Mouse (Mus musculus): ENCODE measurements around the gene Haspin. TPM values are rescaled to one million over a fixed set of nuclear protein-coding genes. Genes with fewer than 3 reads are reported as not detected.

Gene Haspin
- total and polyA plus RNA-seq, 3 experiments: 26.9 to 28.3 TPM; not detected in 1

DNA sequence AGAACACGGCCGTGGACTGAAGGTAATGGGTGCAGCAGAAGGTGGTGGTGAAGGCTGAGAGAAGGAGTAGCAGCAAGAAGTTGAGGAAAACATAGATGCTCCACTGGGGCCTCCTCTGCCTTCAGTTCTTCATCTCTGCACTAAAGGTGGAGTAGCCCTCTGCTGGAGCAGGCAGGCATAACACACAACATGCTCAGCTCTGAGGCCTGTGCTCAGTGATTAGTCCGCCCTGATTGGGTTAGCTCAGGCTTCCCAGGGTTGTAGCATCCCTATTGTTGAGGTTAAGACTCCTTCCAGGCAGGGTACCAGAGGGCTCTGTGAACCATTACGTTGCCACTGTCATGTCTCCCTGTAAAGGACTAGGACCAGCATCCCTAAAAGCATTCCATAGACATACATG, 31.1 kb upstream of the Haspin start (continued):
- TF ChIP-seq ELF1 (IDR thresholded peaks at IDR 0.05; ENCODE audit: low read depth, low read length): 0 out of 2 replicates have a peak, but pooled peaks have one; percentile 15

DNA sequence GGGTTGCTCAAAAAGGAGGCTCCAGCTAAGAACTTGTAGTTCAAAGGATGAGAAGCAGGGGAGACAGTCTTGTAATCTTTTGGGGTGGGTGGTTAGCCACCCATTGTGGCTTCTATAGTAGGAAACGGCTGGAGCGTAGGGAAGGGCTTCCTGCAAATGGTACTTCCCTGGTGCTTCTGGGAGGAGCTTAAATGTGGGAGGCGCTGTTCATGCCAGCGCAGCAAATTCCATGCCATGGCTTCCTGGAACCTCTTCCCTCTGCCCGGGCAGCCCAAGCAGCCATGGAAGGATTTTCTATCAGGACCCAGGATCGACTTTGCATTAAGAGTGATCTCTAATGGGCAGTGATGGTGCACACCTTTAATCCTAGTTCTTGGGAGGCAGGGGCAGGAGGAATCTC, 30.5 kb upstream of the Haspin start:
- H3K9ac ChIP-seq (ENCODE audit: control insufficient read depth, low read depth, low read length, poor library complexity, severe bottlenecking): no peak overlapping the region
- peaks cover 0 to 4% of the 10 kb centered on the region in 2 experiments; a peak in 1 of 4 replicates for H3K36me3 ChIP-seq (ENCODE audit: control insufficient read depth in 1 of 2, insufficient read depth in 2 of 2, low read length in 2 of 2)
- TF ChIP-seq MAZ (IDR thresholded peaks at IDR 0.05; ENCODE audit: low read depth, low read length): no peak
- TF ChIP-seq EP300 (IDR thresholded peaks at IDR 0.05; ENCODE audit: low read depth in 1 of 2, low read length in 2 of 2): no peak
- no peak for TF ChIP-seq KAT2A (conservative IDR thresholded peaks at IDR 0.05; ENCODE audit: low read depth, low read length)
- no peak for TF ChIP-seq SIN3A (IDR thresholded peaks at IDR 0.05; ENCODE audit: low read length)
- TF ChIP-seq USF1 (IDR thresholded peaks at IDR 0.05; ENCODE audit: low read depth, low read length): no peak
- no peak for TF ChIP-seq TCF12 (IDR thresholded peaks at IDR 0.05; ENCODE audit: low read depth, low read length)
- no peak for TF ChIP-seq ZC3H11A (IDR thresholded peaks at IDR 0.05; ENCODE audit: low read depth, low read length)
- no peak for TF ChIP-seq NELFE (IDR thresholded peaks at IDR 0.05; ENCODE audit: low read depth, low read length)
- no peak for TF ChIP-seq ZMIZ1 (IDR thresholded peaks at IDR 0.05; ENCODE audit: low read depth, low read length)
- no peak for TF ChIP-seq CHD2 (IDR thresholded peaks at IDR 0.05; ENCODE audit: low read length)
- TF ChIP-seq TBP (IDR thresholded peaks at IDR 0.05; ENCODE audit: low read depth, low read length): no peak
- TF ChIP-seq MXI1 (IDR thresholded peaks at IDR 0.05; ENCODE audit: low read depth, low read length): no peak
- TF ChIP-seq SMC3 (IDR thresholded peaks at IDR 0.05; ENCODE audit: low read depth, low read length): no peak
- TF ChIP-seq POLR2AphosphoS5 (IDR thresholded peaks at IDR 0.05; ENCODE audit: borderline replicate concordance, low read depth, low read length): no peak
- no peak for TF ChIP-seq RAD21 (IDR thresholded peaks at IDR 0.05; ENCODE audit: low read depth, low read length)
- TF ChIP-seq MAFK (IDR thresholded peaks at IDR 0.05; ENCODE audit: borderline replicate concordance, low read depth, low read length): no peak
- no peak for TF ChIP-seq POLR2AphosphoS2 (IDR thresholded peaks at IDR 0.05; ENCODE audit: low read length)
- no peak for TF ChIP-seq CHD1 (IDR thresholded peaks at IDR 0.05; ENCODE audit: low read depth, low read length)
- TF ChIP-seq USF2 (IDR thresholded peaks at IDR 0.05; ENCODE audit: borderline replicate concordance in 1 of 2, insufficient read depth in 1 of 2, low read depth in 1 of 2, low read length in 2 of 2): no peak
- TF ChIP-seq HCFC1 (IDR thresholded peaks at IDR 0.05; ENCODE audit: low read depth, low read length): no peak
- no peaks in the 10 kb centered on the region for H3K27me3 ChIP-seq (ENCODE audit: control insufficient read depth in 1 of 2, insufficient read depth in 2 of 2, low read length in 2 of 2)
- H3K4me3 ChIP-seq (ENCODE audit: control insufficient read depth in 1 of 2, insufficient read depth in 1 of 2, low read depth in 2 of 2, low read length in 2 of 2): no peak overlapping the region
- peaks cover 2% of the 10 kb centered on the region; the same call in 1 of the 2 replicates for H3K79me2 ChIP-seq (ENCODE audit: control insufficient read depth, insufficient read depth, low read length, poor library complexity)
- H3K27ac ChIP-seq (ENCODE audit: control insufficient read depth, low read depth, low read length): no peak overlapping the region
- no peak for DNase-seq (ENCODE audit: low read depth, low spot score)
- no peaks in the 10 kb centered on the region for H3K4me1 ChIP-seq (ENCODE audit: control insufficient read depth in 1 of 2, insufficient read depth in 2 of 2, low read length in 2 of 2)
- no peaks in the 10 kb centered on the region for H3K9me3 ChIP-seq (replicated peaks; ENCODE audit: insufficient read depth, low read length)
